Mouse (Mus musculus) forebrain, embryonic 16.5 days (tissue): ENCODE measurements around the gene Zswim4. TPM values are rescaled to one million over a fixed set of nuclear protein-coding genes. Genes with fewer than 3 reads are reported as not detected.

Source experiments
- ATAC-seq: fragments of 200-750 bp; cut with Nextera tagmentation; 2 replicates; pipeline ENCODE4 v1.8.0; 2017; ENCODE audit warnings: mild to moderate bottlenecking, moderate library complexity
- H3K27ac ChIP-seq: fragments of 300-500 bp; sonication (generic); 2 replicates; pipeline ENCODE4 v1.5.1; 2014; ENCODE audit warnings: low read length, control low read depth
- H3K27me3 ChIP-seq: fragments of 300-500 bp; sonication (generic); replicated peaks from 2 replicates; pipeline ENCODE4 v1.6.1; 2014; ENCODE audit warnings: low read length; ENCODE audit not compliant: control insufficient read depth, insufficient read depth
- H3K36me3 ChIP-seq: fragments of 300-500 bp; sonication (generic); 2 replicates; pipeline ENCODE4 v1.6.1; 2014; ENCODE audit not compliant: control insufficient read depth, insufficient read depth
- H3K4me1 ChIP-seq: fragments of 300-500 bp; sonication (generic); replicated peaks from 2 replicates; pipeline ENCODE4 v1.6.1; 2014; ENCODE audit warnings: low read length; ENCODE audit not compliant: control insufficient read depth, insufficient read depth
- H3K4me2 ChIP-seq: fragments of 300-500 bp; sonication (generic); 2 replicates; pipeline ENCODE4 v1.6.1; 2014; ENCODE audit warnings: mild to moderate bottlenecking, low read length, control low read depth
- H3K4me3 ChIP-seq: fragments of 300-500 bp; sonication (generic); replicated peaks from 2 replicates; pipeline ENCODE4 v1.5.1; 2014; ENCODE audit warnings: mild to moderate bottlenecking, low read length, control low read depth
- H3K9ac ChIP-seq: fragments of 300-500 bp; sonication (generic); replicated peaks from 2 replicates; pipeline ENCODE4 v1.6.1; 2014; ENCODE audit warnings: low read depth, low read length, control low read depth
- H3K9me3 ChIP-seq: fragments of 300-500 bp; sonication (generic); 2 replicates; pipeline ENCODE4 v1.6.1; 2016; ENCODE audit warnings: low read length; ENCODE audit not compliant: control insufficient read depth
- WGBS: fragments of 180-500 bp; shearing (Covaris S2); extraction: QIAGEN DNeasy Blood & Tissue Kit; methylation state at CpG from one replicate; pipeline ENCODE4 v1.1.7; 2014; 5-methylcytosine and 5-hydroxymethylcytosine counted together
- polyA plus RNA-seq: library from polyadenylated mRNA; unstranded; fragments of >200 nt; fragmentation: Nextera tagmentation; extraction: Ambion mirVana; gene quantifications from 2 replicates; pipeline ENCODE4 v1.2.1, GENCODE M21; 2015

The Zswim4 gene
- polyA plus RNA-seq, 1 experiment from 2014 or later, result 40.1 TPM

- Histone ChIP-seq H3K4me1 (peaks cover 17% of the 10 kb centered on the region), H3K9ac (peak within 1 kb of the TSS; percentile 73), H3K27me3 (no peaks in the 10 kb centered on the region), H3K36me3 (peaks cover 28% of the 10 kb centered on the region), H3K4me3 (peak within 1 kb of the TSS; percentile 60), H3K27ac (peak within 1 kb of the TSS; percentile 85), H3K4me2 (peak within 1 kb of the TSS; percentile 93), H3K9me3 (no peaks in the 10 kb centered on the region)
- peak; percentile 93 for ATAC-seq
- under 1% methylated on average over 62 of the region's 64 CpGs for WGBS
Observed at GRCm38 (mm10) chr8:84256822-84257610, 20.2 kb upstream of the Zswim4 start, which contains the start of gene Mri1. Gene Mri1 (minus strand): TSS chr8:84257326.

- H3K4me2 ChIP-seq, result peak overlapping the region; percentile 93
- peak overlapping the region; percentile 60 for H3K4me3 ChIP-seq
- H3K4me1 ChIP-seq, result peaks cover 17% of the 10 kb centered on the region
- peak overlapping the region; percentile 73 for H3K9ac ChIP-seq
- ATAC-seq, result peak; percentile 9; the same call in 1 of the 2 replicates
- WGBS, result 12% methylated on average over 6 of the region's 6 CpGs
- H3K36me3 ChIP-seq, result peaks cover 28% of the 10 kb centered on the region
- peak overlapping the region; percentile 85 for H3K27ac ChIP-seq
- no peaks in the 10 kb centered on the region for H3K27me3 ChIP-seq
- H3K9me3 ChIP-seq, result no peaks in the 10 kb centered on the region
Observed at GRCm38 (mm10) chr8:84256458-84256821, 19.6 kb upstream of the Zswim4 start.

- H3K4me1 ChIP-seq, result peaks cover 17% of the 10 kb centered on the region
- H3K27ac ChIP-seq, result no peak overlapping the region
- peak overlapping the region; percentile 60; the same call in 1 of the 2 replicates for H3K4me3 ChIP-seq
- no peak for ATAC-seq
- peak overlapping the region; percentile 93 for H3K4me2 ChIP-seq
- H3K36me3 ChIP-seq, result peaks cover 26% of the 10 kb centered on the region
- no peaks in the 10 kb centered on the region for H3K27me3 ChIP-seq
- 78% methylated on average over 3 of the region's 3 CpGs for WGBS
- no peaks in the 10 kb centered on the region for H3K9me3 ChIP-seq
- peak overlapping the region; percentile 73; the same call in 1 of the 2 replicates for H3K9ac ChIP-seq
Observed at GRCm38 (mm10) chr8:84255858-84256257, 19.0 kb upstream of the Zswim4 start.

- Histone ChIP-seq H3K9ac (peak within 1 kb of the TSS; percentile 82), H3K4me1 (peaks cover 2% of the 10 kb centered on the region), H3K27ac (peak within 1 kb of the TSS; percentile 58), H3K4me2 (peak within 1 kb of the TSS; percentile 96), H3K36me3 (peaks cover 25% of the 10 kb centered on the region), H3K9me3 (no peaks in the 10 kb centered on the region), H3K4me3 (peak within 1 kb of the TSS; percentile 96), H3K27me3 (no peaks in the 10 kb centered on the region)
- WGBS, result 3% methylated on average over 52 of the region's 52 CpGs
- peak; percentile 97 for ATAC-seq
Observed at GRCm38 (mm10) chr8:84249257-84250170, 12.7 kb upstream of the Zswim4 start, which contains the start of gene D8Ertd738e. Gene D8Ertd738e (minus strand): TSS chr8:84249719.

GRCm38 (mm10) chr8:84241821-84242220 lies 5.0 kb upstream of the Zswim4 start:
- no peak overlapping the region for H3K4me3 ChIP-seq
- WGBS, result 32% methylated on average over 2 of the region's 2 CpGs

GRCm38 (mm10) chr8:84241167-84241566 lies 4.3 kb upstream of the Zswim4 start:
- no peaks in the 10 kb centered on the region for H3K9me3 ChIP-seq
- WGBS, result 67% methylated on average over 6 of the region's 6 CpGs
- H3K9ac ChIP-seq, result no peak overlapping the region
- H3K4me3 ChIP-seq, result no peak overlapping the region
- peaks cover 13% of the 10 kb centered on the region for H3K4me1 ChIP-seq
- peaks cover 16% of the 10 kb centered on the region for H3K36me3 ChIP-seq
- no peaks in the 10 kb centered on the region for H3K27me3 ChIP-seq
- H3K27ac ChIP-seq, result no peak overlapping the region
- no peak for ATAC-seq
- H3K4me2 ChIP-seq, result no peak overlapping the region

More at GRCm38 (mm10) chr8:84241821-84242220, 5.0 kb upstream of the Zswim4 start:
- no peaks in the 10 kb centered on the region for H3K27me3 ChIP-seq
- no peaks in the 10 kb centered on the region for H3K9me3 ChIP-seq
- no peak for ATAC-seq
- H3K27ac ChIP-seq, result no peak overlapping the region
- H3K36me3 ChIP-seq, result peaks cover 20% of the 10 kb centered on the region
- H3K4me1 ChIP-seq, result peaks cover 12% of the 10 kb centered on the region
- H3K9ac ChIP-seq, result 0 out of 2 replicates have a peak overlapping the region, but pooled peaks have one; percentile 5
- H3K4me2 ChIP-seq, result no peak overlapping the region

- Histone ChIP-seq H3K4me1 (peaks cover 36% of the 10 kb centered on the region), H3K4me2 (peak overlapping the region; percentile 68), H3K9ac (peak overlapping the region; percentile 67), H3K36me3 (peaks cover 3% of the 10 kb centered on the region; the same call in 1 of the 2 replicates), H3K27me3 (no peaks in the 10 kb centered on the region), H3K9me3 (no peaks in the 10 kb centered on the region), H3K4me3 (peak overlapping the region; percentile 59), H3K27ac (peak overlapping the region; percentile 81)
- peak; percentile 3 for ATAC-seq
- 20% methylated on average over 19 of the region's 19 CpGs for WGBS
Observed at GRCm38 (mm10) chr8:84237542-84238229, 831 bp upstream of the Zswim4 start.

GRCm38 (mm10) chr8:84236410-84236997 lies 351 bp downstream of the Zswim4 start:
- peak; percentile 15 for ATAC-seq

More at GRCm38 (mm10) chr8:84236410-84236997, 351 bp downstream of the Zswim4 start:
- no peaks in the 10 kb centered on the region for H3K9me3 ChIP-seq
- H3K9ac ChIP-seq, result peak overlapping the region; percentile 93
- 0% methylated on average over 17 of the region's 30 CpGs for WGBS
- peaks cover 31% of the 10 kb centered on the region for H3K4me1 ChIP-seq
- no peaks in the 10 kb centered on the region for H3K27me3 ChIP-seq
- peak overlapping the region; percentile 60 for H3K27ac ChIP-seq
- H3K4me2 ChIP-seq, result peak overlapping the region; percentile 87
- peak overlapping the region; percentile 95 for H3K4me3 ChIP-seq
- peaks cover 5% of the 10 kb centered on the region for H3K36me3 ChIP-seq
